Mouse (Mus musculus): ENCODE results near the gene Ppp3ca.

- TF ChIP-seq MYC (IDR thresholded peaks at IDR 0.05; ENCODE audit: low read depth, low read length): no peak
- no peak for TF ChIP-seq CTCF (IDR thresholded peaks at IDR 0.05 in 2 of 3, conservative IDR thresholded peaks at IDR 0.05 in 1 of 3; ENCODE audit: control insufficient read depth in 1 of 3, insufficient read depth in 1 of 3, low read depth in 2 of 3, low read length in 3 of 3, poor library complexity in 1 of 3, severe bottlenecking in 1 of 3)
Measured at GRCm38 (mm10) chr3:136982021-136982420, 312.1 kb downstream of the Ppp3ca start.

All from MEL (cell line).